Mouse (Mus musculus) limb, embryonic 14.5 days (tissue): ENCODE measurements around the gene Ubfd1. TPM values are rescaled to one million over a fixed set of nuclear protein-coding genes. Genes with fewer than 3 reads are reported as not detected.

Experiments
- ATAC-seq: fragments of 200-750 bp; cut with Nextera tagmentation; 2 replicates; pipeline ENCODE4 v1.8.0; 2017; ENCODE audit warnings: low read depth, moderate number of reproducible peaks, moderate TSS enrichment; ENCODE audit not compliant: low FRiP score
- DNase-seq: peaks from one replicate; pipeline ENCODE4 v3.0.0-alpha.2; 2015; ENCODE audit warnings: low spot score
- H3K27ac ChIP-seq: fragments of 300-500 bp; sonication (generic); replicated peaks from 2 replicates; pipeline ENCODE4 v1.5.1; 2014; ENCODE audit warnings: low read depth, mild to moderate bottlenecking, low read length, moderate library complexity, mixed read lengths
- H3K27me3 ChIP-seq: fragments of 300-500 bp; sonication (generic); 2 replicates; pipeline ENCODE4 v1.6.1; 2014; ENCODE audit warnings: low read length, mixed read lengths; ENCODE audit not compliant: control insufficient read depth, insufficient read depth
- H3K36me3 ChIP-seq: fragments of 300-500 bp; sonication (generic); 2 replicates; pipeline ENCODE4 v1.6.1; 2014; ENCODE audit warnings: mild to moderate bottlenecking, low read length, moderate library complexity, mixed read lengths; ENCODE audit not compliant: control insufficient read depth, insufficient read depth
- H3K4me1 ChIP-seq: fragments of 300-500 bp; sonication (generic); 2 replicates; pipeline ENCODE4 v1.6.1; 2014; ENCODE audit warnings: antibody characterized with exemption, low read length, mixed read lengths; ENCODE audit not compliant: control insufficient read depth, insufficient read depth
- H3K4me2 ChIP-seq: fragments of 300-500 bp; sonication (generic); replicated peaks from 2 replicates; pipeline ENCODE4 v1.6.1; 2014; ENCODE audit warnings: low read depth, mild to moderate bottlenecking, low read length, moderate library complexity; ENCODE audit not compliant: severe bottlenecking
- H3K4me3 ChIP-seq: fragments of 300-500 bp; sonication (generic); replicated peaks from 2 replicates; pipeline ENCODE4 v1.5.1; 2014; ENCODE audit warnings: low read length
- H3K9ac ChIP-seq: fragments of 300-500 bp; sonication (generic); 2 replicates; pipeline ENCODE4 v1.6.1; 2014; ENCODE audit warnings: mild to moderate bottlenecking, low read depth, low read length, moderate library complexity; ENCODE audit not compliant: severe bottlenecking
- H3K9me3 ChIP-seq: fragments of 300-500 bp; sonication (generic); 2 replicates; pipeline ENCODE4 v1.6.1; 2016; ENCODE audit warnings: low read length; ENCODE audit not compliant: control insufficient read depth
- POLR2A ChIP-seq: fragments of 200-500 bp; IDR thresholded peaks from 2 replicates; pipeline ENCODE4 v1.8.0; 2012; ENCODE audit warnings: inconsistent platforms, mild to moderate bottlenecking, moderate library complexity, borderline replicate concordance; ENCODE audit not compliant: insufficient read depth, insufficient read length; ENCODE audit errors: extremely low read depth
- WGBS: fragments of 180-500 bp; shearing (Covaris S2); extraction: QIAGEN DNeasy Blood & Tissue Kit; methylation state at CpG from one replicate; pipeline ENCODE4 v1.1.7; 2014; 5-methylcytosine and 5-hydroxymethylcytosine counted together
- polyA plus RNA-seq, 2 experiments: library from polyadenylated mRNA; depleted of rRNA in 1 of 2; stranded (reverse) in 1 of 2; unstranded in 1 of 2; fragments of >200 nt; fragmentation: Nextera tagmentation in 1 of 2; extraction: Ambion mirVana in 1 of 2; gene quantifications; 2 replicates each; pipeline versions ENCODE4 v1.2.1 to v1.2.3; 2012 to 2014

The Ubfd1 gene
- polyA plus RNA-seq, 2 experiments: 75.7 to 96.4 TPM

DNA sequence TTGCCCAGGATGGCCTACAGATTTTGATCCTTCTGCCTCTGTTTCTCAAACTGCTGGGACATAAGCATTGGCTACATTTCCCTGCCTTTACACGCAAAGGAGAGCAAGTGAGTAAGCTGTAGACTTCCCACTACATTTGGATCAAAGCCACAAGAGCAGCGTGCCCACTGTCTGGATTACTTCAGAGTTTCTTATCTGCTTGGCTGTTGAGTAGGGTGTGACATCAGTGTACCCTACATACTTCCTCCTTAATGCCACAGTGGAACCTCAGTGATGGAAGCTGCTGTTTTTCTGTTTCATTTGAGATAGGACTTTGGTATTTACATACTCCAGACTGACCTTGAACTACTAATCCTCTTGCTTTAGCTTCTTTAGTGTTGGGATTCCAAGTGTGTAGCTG lies 20.2 kb upstream of the Ubfd1 start:
- 93% methylated on average over 2 of the region's 2 CpGs for WGBS
- no peak for ATAC-seq
- no peak for TF ChIP-seq POLR2A

DNA sequence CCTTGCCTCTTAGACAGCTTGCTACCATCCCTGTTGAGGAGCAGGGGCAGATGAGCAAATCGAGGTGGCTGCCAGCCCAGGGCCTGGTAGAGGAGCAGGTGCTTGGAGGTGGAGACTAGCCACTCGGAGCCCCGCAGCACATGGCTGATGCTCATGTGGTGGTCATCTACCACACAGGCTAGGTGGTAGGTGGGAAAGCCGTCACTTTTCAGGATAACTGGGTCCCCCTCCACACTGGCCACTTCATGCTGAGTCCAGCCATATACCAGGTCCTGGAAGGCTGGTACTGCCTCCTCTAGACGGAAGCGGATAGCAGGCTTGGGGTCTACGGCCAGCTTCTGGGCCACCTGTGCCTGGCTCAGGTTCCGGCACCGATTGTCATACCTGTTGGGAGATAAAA lies 18.8 kb upstream of the Ubfd1 start:
- DNase-seq (no peak), ATAC-seq (no peak)
- Histone ChIP-seq H3K9me3 (no peaks in the 10 kb centered on the region), H3K4me1 (no peaks in the 10 kb centered on the region), H3K27me3 (no peaks in the 10 kb centered on the region), H3K27ac (no peak overlapping the region), H3K36me3 (peaks cover 42% of the 10 kb centered on the region), H3K4me3 (no peak overlapping the region), H3K9ac (no peak overlapping the region), H3K4me2 (no peak overlapping the region)
- WGBS: 90% methylated on average over 9 of the region's 9 CpGs
- TF ChIP-seq POLR2A: no peak

More for the DNA sequence above, 20.2 kb upstream of the Ubfd1 start:
- Histone ChIP-seq H3K36me3 (peaks cover 42% of the 10 kb centered on the region), H3K9ac (no peak overlapping the region), H3K27me3 (no peaks in the 10 kb centered on the region), H3K4me2 (no peak overlapping the region), H3K4me3 (no peak overlapping the region), H3K9me3 (no peaks in the 10 kb centered on the region), H3K4me1 (no peaks in the 10 kb centered on the region), H3K27ac (no peak overlapping the region)
- DNase-seq: no peak

DNA sequence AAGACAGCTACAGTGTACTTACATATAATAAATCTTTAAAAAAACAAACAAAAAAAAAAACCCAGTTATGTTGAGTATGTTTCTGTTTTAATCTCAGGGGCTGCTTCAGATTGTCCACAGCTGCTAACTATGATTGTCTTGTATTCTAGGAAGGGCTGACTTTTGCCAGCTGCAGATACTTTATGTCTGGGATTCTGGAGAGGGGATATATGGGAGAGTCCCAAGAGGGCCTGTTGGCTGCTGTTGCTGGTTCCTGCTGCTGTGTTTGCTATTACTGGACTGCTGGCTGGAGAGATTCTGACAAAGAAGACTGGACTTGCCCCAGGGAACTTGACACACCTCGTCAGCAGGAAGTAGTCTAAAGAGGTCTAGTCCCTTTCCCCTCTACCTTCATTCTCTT lies 16.1 kb upstream of the Ubfd1 start:
- H3K4me2 ChIP-seq: no peak overlapping the region
- peaks cover 56% of the 10 kb centered on the region for H3K36me3 ChIP-seq
- DNase-seq (peak; percentile 15), ATAC-seq (no peak)
- TF ChIP-seq POLR2A: no peak
- H3K9me3 ChIP-seq: no peaks in the 10 kb centered on the region
- H3K9ac ChIP-seq: no peak overlapping the region
- 74% methylated on average over 1 of the region's 1 CpGs for WGBS
- H3K4me3 ChIP-seq: no peak overlapping the region
- no peaks in the 10 kb centered on the region for H3K27me3 ChIP-seq
- no peak overlapping the region for H3K27ac ChIP-seq
- H3K4me1 ChIP-seq: no peaks in the 10 kb centered on the region

DNA sequence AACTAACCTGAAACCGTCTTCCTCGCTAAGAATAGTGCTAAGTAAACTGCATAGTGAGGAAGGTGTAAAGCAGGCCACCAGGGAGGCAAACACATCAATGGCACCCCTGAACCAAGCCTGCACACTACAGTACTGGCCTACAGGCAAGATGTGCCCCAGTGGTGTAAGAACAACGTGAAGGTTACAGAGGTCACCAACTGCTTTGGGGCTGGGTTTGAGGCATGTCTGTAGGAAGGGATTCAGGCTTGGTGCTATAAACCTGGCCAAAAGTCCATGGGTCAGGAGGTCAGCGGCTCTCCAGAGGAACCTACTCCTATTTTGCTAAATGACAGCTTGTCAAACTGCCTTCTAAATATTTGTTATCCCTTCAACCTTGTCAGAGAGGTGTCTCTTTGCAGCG lies 10.3 kb upstream of the Ubfd1 start:
- peaks cover 40% of the 10 kb centered on the region for H3K36me3 ChIP-seq
- no peak overlapping the region for H3K4me3 ChIP-seq
- no peak overlapping the region for H3K27ac ChIP-seq
- ATAC-seq (no peak), DNase-seq (no peak)
- no peaks in the 10 kb centered on the region for H3K9me3 ChIP-seq
- H3K4me1 ChIP-seq: no peaks in the 10 kb centered on the region
- no peaks in the 10 kb centered on the region for H3K27me3 ChIP-seq
- no peak overlapping the region for H3K4me2 ChIP-seq
- TF ChIP-seq POLR2A: no peak
- no peak overlapping the region for H3K9ac ChIP-seq
- 87% methylated on average over 5 of the region's 5 CpGs for WGBS

DNA sequence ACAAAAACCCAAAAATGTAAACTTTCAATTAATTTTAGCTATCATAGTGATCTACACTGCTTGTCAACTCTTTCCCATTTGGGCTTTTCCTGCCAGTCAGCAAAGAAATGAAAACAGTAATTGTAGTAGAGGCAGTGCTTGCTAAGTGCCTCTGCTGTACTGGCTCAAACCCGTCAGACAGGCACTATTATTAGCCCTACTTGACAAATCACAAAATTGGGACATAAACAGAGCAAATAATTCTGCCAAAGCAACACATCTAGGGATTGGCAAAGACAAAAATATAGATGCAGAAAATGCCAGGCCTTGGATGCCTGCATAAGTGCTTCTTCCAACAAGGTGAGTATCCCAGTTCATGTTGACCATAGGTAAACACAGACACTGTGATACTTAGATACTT lies 1.3 kb upstream of the Ubfd1 start:
- DNase-seq (no peak), ATAC-seq (no peak)
- H3K36me3 ChIP-seq: peaks cover 20% of the 10 kb centered on the region
- no peaks in the 10 kb centered on the region for H3K27me3 ChIP-seq
- H3K9ac ChIP-seq: peak overlapping the region; percentile 97; the same call in 1 of the 2 replicates
- no peaks in the 10 kb centered on the region for H3K9me3 ChIP-seq
- H3K4me1 ChIP-seq: peaks cover 19% of the 10 kb centered on the region
- H3K27ac ChIP-seq: no peak overlapping the region
- 73% methylated on average over 1 of the region's 1 CpGs for WGBS
- H3K4me3 ChIP-seq: peak overlapping the region; percentile 99
- TF ChIP-seq POLR2A: no peak
- peak overlapping the region; percentile 67 for H3K4me2 ChIP-seq
